Mouse (Mus musculus): Measurements from ENCODE around the gene Fam126a. TPM values are rescaled to one million over a fixed set of nuclear protein-coding genes. Genes with fewer than 3 reads are reported as not detected.
A peak's percentile ranks its signal among the peaks of the same experiment; 100 is the strongest.

Fam126a gene
- total RNA-seq (2021) = 98.2 and 127 TPM in 2 replicates
- long read RNA-seq, full-length matches to known transcripts = 7 of 27 reads
- long read RNA-seq, partial matches to known transcripts = 3 of 27 reads
- long read RNA-seq, other reads (novel, unspliced or antisense) = 17 of 27 reads

GRCm38 (mm10) chr5:24030579-24030969 lies at the start of gene Fam126a:
Fam126a (minus strand) TSS chr5:24030690.
- DNase-seq = peak; percentile 95

GRCm38 (mm10) chr5:24078420-24079179 lies 48.1 kb upstream of the Fam126a start:
- no peak for DNase-seq

- DNase-seq = no peak
Measured at GRCm38 (mm10) chr5:24077739-24078306, 47.3 kb upstream of the Fam126a start.

- peak; percentile 71 for DNase-seq
Measured at GRCm38 (mm10) chr5:24076986-24077718, 46.7 kb upstream of the Fam126a start.

- DNase-seq = peak; percentile 20
Measured at GRCm38 (mm10) chr5:24072031-24072430, 41.5 kb upstream of the Fam126a start.

GRCm38 (mm10) chr5:24068955-24069354 lies 38.5 kb upstream of the Fam126a start:
- DNase-seq = no peak

GRCm38 (mm10) chr5:24063545-24063944 lies 33.1 kb upstream of the Fam126a start:
- DNase-seq = no peak

- no peak for DNase-seq
Measured at GRCm38 (mm10) chr5:24063034-24063433, 32.5 kb upstream of the Fam126a start.

- DNase-seq = no peak
Measured at GRCm38 (mm10) chr5:24060949-24061348, 30.5 kb upstream of the Fam126a start.

GRCm38 (mm10) chr5:24057592-24057991 lies 27.1 kb upstream of the Fam126a start:
- DNase-seq = no peak

GRCm38 (mm10) chr5:24056865-24057264 lies 26.4 kb upstream of the Fam126a start:
- no peak for DNase-seq

GRCm38 (mm10) chr5:24054382-24054781 lies 23.9 kb upstream of the Fam126a start:
- DNase-seq = no peak

GRCm38 (mm10) chr5:24053245-24054190 lies 23.0 kb upstream of the Fam126a start:
- DNase-seq = peak; percentile 29

GRCm38 (mm10) chr5:24051755-24052675 lies 21.5 kb upstream of the Fam126a start:
- DNase-seq = no peak

- no peak for DNase-seq
Measured at GRCm38 (mm10) chr5:24047821-24048220, 17.3 kb upstream of the Fam126a start.

- DNase-seq = no peak
Measured at GRCm38 (mm10) chr5:24047001-24047400, 16.5 kb upstream of the Fam126a start.

GRCm38 (mm10) chr5:24045998-24046631 lies 15.6 kb upstream of the Fam126a start:
- DNase-seq = peak; percentile 21

- DNase-seq = no peak
Measured at GRCm38 (mm10) chr5:24044387-24044786, 13.9 kb upstream of the Fam126a start.

GRCm38 (mm10) chr5:24043367-24043766 lies 12.9 kb upstream of the Fam126a start:
- DNase-seq = no peak

- DNase-seq = no peak
Measured at GRCm38 (mm10) chr5:24041341-24041852, 10.9 kb upstream of the Fam126a start.

Measured in adrenal gland, postnatal 25 days (tissue).